Mouse (Mus musculus) frontal cortex, adult 2 months (tissue): ENCODE results near the gene Catsperz. TPM values are rescaled to one million over a fixed set of nuclear protein-coding genes. Genes with fewer than 3 reads are reported as not detected.

Source experiments
- polyA plus RNA-seq: library from polyadenylated mRNA; depleted of rRNA; stranded (reverse); fragments of >200 nt; gene quantifications from 2 replicates; pipeline ENCODE4 v1.2.3, GENCODE M21; 2012; rRNA removed

Catsperz gene
- polyA plus RNA-seq, 1 experiment, result 11.9 TPM

Other genes with a start within 250 kb of the Catsperz start
- 34.1 and 36.9 TPM in 2 replicates for gene Rps6ka4, start 84.7 kb downstream of the Catsperz start, polyA plus RNA-seq
- 2.5 and 3.8 TPM in 2 replicates for gene Ccdc88b, start 67.2 kb downstream of the Catsperz start, polyA plus RNA-seq
- gene Trmt112, start 15.7 kb downstream of the Catsperz start, polyA plus RNA-seq, result 89.9 and 99.5 TPM in 2 replicates
- gene Prdx5, start 15.3 kb downstream of the Catsperz start, polyA plus RNA-seq, result 322 and 340 TPM in 2 replicates
- gene Esrra, start 3.6 kb downstream of the Catsperz start, polyA plus RNA-seq, result 67.7 and 70.5 TPM in 2 replicates
- gene Kcnk4, start 9.1 kb upstream of the Catsperz start, polyA plus RNA-seq, result 22.3 and 30.5 TPM in 2 replicates
- gene Bad, start 16.5 kb upstream of the Catsperz start, polyA plus RNA-seq, result 55.1 and 65.8 TPM in 2 replicates
- gene Gpr137, start 17.1 kb upstream of the Catsperz start, polyA plus RNA-seq, result 105 TPM in 2 replicates
- 56.4 and 59.8 TPM in 2 replicates for gene Ppp1r14b, start 49.6 kb upstream of the Catsperz start, polyA plus RNA-seq
- 19.6 and 21.8 TPM in 2 replicates for gene Plcb3, start 51.1 kb upstream of the Catsperz start, polyA plus RNA-seq
- gene Fkbp2, start 55.1 kb upstream of the Catsperz start, polyA plus RNA-seq, result 207 and 212 TPM in 2 replicates
- 102 and 108 TPM in 2 replicates for gene Vegfb, start 62.3 kb upstream of the Catsperz start, polyA plus RNA-seq
- 36.7 and 39.6 TPM in 2 replicates for gene Dnajc4, start 67.2 kb upstream of the Catsperz start, polyA plus RNA-seq
- gene Nudt22, start 70.7 kb upstream of the Catsperz start, polyA plus RNA-seq, result 12.5 and 12.9 TPM in 2 replicates
- gene Trpt1, start 70.8 kb upstream of the Catsperz start, polyA plus RNA-seq, result 24.7 and 25.4 TPM in 2 replicates
- gene Fermt3, start 94.1 kb upstream of the Catsperz start, polyA plus RNA-seq, result 5.1 and 5.5 TPM in 2 replicates
- gene Stip1, start 114.6 kb upstream of the Catsperz start, polyA plus RNA-seq, result 141 and 148 TPM in 2 replicates
- gene Macrod1, start 131.4 kb upstream of the Catsperz start, polyA plus RNA-seq, result 22.3 and 27.2 TPM in 2 replicates
- 8.1 TPM in 2 replicates for gene Flrt1, start 180.3 kb upstream of the Catsperz start, polyA plus RNA-seq